Mouse (Mus musculus): ENCODE measurements around the gene S100a3.

GRCm38 (mm10) chr3:90604416-90604815, 44.0 kb downstream of the S100a3 start:
- TF ChIP-seq HCFC1 (IDR thresholded peaks at IDR 0.05; ENCODE audit: borderline replicate concordance, insufficient read depth, low read length) = no peak
- TF ChIP-seq ZC3H11A (IDR thresholded peaks at IDR 0.05; ENCODE audit: borderline replicate concordance, low read depth, low read length) = no peak
- TF ChIP-seq ZNF384 (IDR thresholded peaks at IDR 0.05; ENCODE audit: low read depth, low read length) = no peak
